Mouse (Mus musculus) right cerebral cortex, postnatal 25 days (tissue): ENCODE data around the gene Ddx10.

Experiments used
- DNase-seq: peaks from one replicate; pipeline ENCODE4 v3.0.0; 2022

Ddx10 gene

DNA sequence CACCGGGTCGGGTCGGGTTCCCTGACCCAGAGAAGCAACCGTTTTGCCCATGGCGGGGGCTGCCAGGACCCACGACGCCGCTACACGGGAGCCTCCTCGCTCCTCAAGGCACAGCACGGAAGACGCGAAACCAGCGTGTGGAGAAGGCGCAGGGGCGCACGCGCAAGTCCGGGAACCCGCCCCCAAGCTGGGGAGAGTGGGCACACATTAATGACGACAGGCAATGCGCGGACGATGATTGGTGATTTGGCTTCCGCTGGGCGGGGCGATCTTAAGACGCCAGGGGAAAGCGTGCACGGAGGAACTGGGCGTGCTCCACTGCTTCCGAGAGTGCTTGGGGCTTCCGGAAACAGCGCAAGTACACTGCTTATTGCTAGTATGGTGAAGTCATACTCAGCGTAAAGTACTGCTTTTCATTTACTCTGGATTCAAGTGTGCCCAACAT is at the start of gene Ddx10:
Gene Ddx10 (minus strand): TSS at position 101 of the 445 bp plus-strand sequence.
- DNase-seq: peak; percentile 98

DNA sequence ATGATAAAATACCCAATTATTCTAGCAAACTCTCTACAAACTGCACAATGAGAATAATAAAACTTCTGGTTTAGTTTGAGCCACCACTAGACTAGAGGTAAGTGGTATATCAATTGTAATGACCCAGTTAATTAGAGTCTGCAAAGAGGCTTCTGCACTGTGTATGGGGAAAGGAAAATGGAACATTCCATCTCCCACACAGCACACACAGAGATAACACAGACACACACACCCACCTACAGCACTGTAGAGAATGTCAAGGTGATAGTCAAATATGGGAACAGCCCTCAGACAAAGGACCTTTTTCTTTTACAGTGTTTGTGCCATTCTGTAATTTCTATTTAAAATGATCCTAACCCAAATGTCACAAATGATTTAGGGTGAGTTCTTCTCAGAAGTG is 45.0 kb upstream of the Ddx10 start:
- DNase-seq: no peak

DNA sequence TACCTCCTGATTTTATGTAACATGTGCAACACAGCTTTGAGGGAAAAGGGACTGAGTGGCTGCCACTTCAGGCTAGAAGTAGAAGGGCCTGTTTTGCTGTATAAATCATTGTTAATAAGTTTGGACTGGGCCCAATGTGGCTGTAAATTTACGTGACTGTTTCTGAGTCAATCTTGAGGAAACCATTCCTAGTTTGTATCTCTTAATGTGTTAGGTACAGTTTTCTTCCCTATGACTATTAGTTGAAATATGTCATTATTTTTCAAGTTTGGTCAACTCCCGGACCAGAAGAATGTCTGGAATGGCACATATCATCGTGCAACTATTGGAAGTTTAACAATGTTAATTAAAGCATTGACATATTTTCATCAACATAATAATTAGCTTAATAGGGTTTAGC is 42.2 kb upstream of the Ddx10 start:
- DNase-seq: no peak

DNA sequence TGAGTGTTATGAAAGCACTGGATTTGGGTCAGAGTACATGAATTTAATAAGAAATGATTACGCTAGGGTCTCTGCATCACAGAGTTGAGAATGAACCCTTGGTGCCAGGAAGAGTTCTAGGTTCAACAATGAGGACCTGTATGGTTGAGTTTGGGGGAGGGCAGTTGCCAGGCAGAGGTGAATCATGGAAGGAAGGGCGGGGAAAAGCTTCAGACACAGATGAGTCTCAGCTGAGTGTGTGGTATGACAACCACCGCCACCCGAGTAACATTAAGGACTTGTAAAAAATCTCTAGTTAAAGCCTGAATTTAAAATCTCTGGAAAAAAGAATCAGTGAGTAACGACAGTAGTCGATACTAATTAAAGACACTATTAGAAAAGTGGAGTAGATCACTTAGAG is 38.9 kb upstream of the Ddx10 start:
- no peak for DNase-seq

DNA sequence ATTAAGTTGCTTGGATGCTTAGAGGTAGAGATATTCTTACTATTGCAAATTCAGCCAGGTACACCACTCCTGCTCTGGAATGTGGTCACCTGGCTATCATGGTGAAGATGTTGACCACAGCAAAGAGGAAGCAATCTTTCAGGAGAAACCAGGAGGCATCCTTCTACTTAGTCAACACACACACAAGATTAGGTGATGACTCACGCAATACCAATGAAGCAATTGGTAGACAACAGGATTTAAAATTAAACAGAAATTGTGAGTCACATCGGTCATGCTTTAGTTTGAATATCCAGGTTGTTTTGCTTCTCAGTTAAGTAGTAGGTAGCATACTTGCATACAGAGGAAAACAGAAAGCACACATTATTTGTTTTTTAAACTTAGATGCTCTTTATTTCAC is 31.1 kb upstream of the Ddx10 start:
- DNase-seq: no peak

DNA sequence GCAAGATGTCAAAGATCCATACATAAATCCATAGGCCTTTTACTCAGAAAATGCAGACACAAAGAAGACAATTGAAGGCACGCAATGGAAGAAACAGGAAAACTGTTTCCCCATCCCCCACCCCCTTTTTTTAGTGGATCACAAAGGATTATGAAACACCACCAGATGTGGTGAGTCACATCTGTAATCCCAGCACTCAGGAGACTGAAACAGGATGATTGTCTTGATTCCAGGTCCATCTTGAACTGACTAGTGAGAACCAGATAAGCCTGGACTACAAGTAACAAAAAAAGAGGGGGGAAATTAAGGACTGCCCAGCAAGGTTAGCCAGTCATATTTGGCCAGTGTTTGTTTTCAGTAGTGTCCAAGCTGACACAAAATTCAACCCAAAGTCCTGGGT is 28.5 kb upstream of the Ddx10 start:
- DNase-seq: no peak

DNA sequence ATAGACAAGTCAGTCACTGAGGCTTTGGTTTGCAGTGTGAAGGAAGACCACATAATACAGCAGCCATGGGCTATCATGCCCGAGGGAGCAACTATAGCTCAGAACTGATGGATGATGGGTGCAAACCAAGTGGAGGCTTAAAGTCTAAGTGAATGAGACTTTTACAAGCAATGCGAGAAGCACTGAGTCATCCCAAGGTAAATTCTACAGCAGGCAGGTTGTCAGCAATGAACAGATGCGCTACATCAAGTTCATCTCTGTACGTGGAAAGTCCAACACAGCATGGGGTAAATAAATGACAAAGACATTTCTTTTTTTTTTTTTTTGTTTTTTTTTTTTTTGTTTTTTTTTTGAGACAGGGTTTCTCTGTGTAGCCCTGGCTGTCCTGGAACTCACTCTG is 24.9 kb upstream of the Ddx10 start:
- no peak for DNase-seq

DNA sequence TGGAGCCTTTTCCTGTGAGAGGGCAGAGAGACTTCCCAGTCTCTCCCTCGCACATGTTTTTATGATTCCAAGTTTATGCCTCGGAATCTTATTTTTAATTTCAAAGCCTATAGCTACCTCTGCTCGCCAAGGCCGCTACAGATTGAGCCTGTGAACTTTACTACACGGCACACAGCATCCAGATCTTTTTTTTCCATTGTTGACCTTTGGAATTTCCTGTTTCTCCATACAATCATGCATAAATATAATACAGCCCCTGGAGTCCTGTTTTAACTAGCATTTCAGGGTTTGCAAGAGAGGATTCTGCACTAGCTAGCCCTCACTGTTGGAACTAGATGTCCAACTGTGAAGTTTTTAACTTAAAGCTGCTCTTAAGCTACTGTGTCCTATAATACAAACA is 24.4 kb upstream of the Ddx10 start:
- no peak for DNase-seq

DNA sequence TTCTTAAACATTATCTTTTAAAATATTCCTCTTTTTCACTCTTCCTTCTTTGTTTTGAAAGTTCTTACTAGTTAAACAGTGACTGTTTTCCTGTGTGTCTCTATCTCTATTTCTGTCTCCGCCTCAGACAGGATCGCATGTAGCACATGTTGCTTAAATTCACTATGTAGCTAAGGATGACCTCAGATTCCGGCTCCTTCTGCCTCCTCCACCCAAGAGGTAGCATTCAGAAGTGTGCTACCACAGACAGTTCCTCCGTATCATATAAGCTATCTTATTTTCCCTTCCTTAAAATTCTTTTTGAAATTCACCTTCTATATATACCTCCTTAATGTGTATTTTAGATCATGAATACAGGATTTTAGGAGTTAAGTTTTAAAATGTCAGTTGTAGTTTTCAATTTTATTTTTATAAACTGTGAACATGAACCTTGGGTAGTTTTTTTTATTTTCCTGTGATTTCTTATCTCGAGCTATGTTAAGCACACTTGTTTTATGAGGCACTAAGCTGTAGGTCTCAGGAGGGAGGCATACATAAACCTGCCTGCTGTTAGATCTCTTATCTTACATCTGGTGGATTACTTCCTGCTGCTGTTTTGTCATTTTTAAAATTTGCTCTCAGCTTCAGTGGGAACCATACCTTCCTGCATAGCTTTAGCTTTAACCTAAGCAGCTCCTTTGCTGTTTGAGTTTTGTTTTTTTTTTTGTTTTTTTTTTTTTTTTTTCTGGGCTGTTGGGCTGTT is 23.6 kb upstream of the Ddx10 start:
- DNase-seq: no peak

DNA sequence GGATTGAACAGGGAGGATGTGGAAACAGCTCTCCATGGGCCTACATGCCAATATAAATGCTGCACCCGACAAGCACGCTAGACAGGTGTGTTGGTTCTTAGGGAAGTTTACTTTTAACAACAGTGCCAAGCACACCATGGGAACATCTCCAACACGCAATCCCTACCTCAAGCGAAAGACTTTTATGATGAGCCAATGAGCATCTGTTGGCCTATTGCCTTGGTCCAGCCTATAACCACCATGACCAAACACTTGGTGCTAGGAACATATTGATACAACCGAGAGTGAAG is 21.6 kb upstream of the Ddx10 start:
- no peak for DNase-seq

DNA sequence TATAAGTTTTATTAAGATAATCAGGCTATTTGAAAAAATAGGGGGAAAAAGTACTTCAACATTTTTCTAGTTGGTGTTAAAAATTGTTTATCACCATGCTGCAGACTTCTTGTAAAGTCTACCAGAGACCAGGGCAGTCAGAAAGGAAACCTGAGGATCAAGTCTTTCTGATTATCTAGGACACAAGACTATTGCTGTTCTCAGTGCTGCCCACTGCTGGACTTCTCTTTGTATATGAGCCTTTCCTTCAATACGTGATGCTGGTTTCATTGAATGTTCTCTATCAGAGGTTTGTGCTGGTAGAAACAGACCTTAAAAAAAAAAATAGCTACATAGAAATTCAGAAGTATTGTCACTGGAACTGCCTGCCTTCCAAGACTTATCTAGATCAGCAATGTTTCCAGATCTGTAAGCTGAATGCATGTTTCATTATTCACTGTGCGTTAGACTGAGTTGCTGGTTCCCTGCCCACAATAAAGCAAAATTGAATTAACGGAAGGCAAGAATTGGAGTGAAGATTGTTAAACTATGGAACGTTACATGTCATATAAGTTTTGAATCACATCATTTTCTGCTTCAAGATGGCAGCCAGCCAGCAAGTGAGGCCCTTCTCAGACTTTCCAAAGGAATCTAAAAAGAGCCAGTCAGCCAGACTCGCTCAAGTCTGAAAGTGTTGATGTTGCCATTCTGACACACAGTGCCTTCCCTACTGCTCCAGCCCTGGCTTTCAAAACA is 21.0 kb upstream of the Ddx10 start:
- no peak for DNase-seq

DNA sequence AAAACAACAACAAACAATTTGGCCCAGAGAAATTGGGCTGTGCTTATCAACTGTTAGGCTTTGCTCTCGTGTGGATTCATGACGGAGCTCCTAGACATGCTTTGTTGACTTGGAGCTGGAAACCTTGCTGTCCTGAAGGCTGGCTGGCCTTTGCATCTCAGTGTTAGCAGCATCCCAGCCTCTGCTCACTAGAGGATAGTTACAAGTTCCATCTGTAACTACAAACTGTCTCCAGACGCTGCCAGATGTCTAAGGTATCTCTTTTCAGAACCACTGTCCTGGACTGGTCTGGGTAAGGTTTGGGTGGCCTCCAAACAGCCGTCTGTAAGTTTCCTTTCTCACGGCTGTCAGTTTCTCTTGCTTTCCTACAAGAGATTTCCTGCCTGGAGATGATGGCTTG is 20.2 kb upstream of the Ddx10 start:
- no peak for DNase-seq

DNA sequence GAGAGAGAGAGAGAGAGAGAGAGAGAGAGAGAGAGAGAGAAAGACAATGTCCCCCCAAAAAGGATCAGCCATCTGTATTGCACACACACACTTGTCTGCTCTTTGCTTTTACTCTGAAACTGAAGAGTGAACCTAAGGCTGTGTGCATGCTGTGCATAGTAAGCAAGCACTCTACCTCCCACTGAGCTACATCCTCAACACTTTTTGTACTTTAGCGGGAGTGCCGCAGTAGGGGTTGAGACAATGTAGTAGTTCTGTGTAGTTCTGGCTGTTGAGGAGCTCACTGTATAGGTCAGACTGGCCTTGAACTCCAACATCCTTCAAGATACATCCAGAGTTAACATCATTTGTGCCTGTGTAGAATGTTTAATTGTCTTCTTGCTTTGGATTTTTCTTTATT is 17.7 kb upstream of the Ddx10 start:
- no peak for DNase-seq

DNA sequence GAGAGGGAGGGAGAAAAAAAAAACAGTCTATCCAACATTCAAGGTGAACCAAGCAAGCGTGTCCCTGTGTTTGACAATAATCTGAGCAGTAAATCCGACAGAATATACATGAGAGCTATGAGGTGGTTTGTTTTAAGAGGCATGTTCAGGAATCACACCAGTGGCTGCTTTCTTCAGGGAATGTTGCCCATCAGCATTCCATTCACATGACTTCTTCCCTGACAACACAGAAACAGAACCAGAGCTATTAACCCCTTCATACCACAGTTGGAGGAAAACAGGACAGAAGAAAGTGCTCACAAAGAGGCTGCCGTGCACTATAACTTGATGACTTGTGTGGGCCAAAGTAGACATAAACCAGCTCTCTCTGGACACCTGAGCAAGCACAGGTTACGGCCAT is 16.5 kb upstream of the Ddx10 start:
- DNase-seq: no peak

DNA sequence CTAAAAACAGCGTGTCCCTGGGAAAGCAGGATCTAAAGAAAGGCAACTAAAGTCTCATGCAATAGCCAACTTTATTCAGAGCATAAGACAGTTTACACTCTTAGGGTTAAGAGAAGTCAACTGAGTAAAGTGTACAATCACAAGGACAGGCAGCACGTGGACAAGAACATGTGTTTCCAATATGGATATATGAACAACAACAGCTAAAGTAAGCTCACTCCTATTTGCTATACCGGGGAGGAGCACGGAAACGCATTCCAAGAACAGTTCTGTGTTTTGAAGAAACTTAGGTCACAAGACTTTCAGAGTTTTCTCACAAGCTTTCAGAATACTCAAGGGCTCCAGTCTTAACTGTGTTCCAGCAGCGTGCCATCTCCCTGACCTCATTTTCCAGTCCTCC is 10.3 kb upstream of the Ddx10 start:
- DNase-seq: no peak

DNA sequence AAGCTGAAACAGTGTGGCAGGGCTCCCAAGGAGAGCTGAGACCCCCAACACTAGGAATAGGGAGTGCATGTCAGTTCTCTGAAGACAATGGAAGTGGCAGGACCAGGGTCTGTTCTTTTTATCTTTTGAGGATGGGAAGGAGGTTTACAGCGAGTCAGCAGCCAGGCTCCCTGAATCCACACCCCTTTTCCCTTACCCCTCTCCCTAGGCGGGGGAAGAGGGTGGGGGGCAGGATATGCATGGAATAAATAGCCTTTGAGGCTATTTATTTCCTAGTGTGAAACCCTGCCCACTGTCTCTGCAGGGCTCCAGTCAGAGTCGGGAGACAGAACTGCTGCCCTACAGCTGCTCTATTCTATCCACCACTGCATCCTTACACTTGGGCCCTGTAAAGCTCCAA is 9.9 kb upstream of the Ddx10 start:
- DNase-seq: no peak

DNA sequence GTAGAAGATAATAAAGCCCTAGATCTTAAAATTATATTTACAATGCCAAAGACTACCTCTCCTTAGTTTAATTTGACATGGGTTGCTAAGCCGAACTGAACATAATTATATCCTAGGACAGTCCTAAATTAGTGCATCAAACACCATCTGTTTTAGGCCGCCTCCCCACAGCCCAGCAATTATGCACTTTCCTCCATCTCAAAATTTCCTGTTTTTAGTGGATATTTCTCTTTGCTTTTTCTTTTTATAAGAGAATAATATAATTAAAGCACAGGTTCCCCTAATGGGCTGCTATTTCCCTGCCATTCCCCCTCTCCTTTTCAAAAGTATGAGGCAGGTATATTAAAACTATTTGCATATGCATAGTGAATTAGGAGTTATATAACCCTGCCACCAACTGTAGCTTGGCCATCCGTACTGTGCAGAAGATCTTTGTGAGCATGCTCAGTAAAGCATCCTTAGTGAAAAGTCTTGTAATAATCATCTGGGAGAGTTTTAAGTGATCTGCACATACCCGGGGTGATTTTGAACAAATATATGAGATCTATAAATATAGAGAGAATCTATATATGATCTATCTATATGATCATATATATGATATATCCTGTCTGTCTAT is 8.9 kb upstream of the Ddx10 start:
- no peak for DNase-seq

DNA sequence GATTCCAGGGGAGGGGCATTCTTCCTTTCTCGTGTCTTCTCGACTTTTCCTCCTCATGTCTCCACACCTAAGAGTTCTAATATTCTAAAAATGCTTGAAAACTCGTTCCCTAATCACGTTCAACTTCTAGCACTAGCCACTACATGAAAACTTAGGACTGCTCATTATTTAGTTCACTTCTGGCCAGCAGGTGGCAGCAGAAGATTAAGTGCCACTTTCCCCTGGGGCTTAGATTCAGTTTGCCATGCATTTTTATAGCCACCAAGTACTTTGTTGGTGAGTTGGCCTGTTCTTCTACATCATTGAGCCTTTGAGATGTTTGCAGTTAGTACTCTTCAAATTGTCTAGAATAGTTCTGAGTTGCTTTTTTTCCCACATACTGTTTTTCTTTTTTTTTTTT is 6.5 kb upstream of the Ddx10 start:
- peak; percentile 71 for DNase-seq

DNA sequence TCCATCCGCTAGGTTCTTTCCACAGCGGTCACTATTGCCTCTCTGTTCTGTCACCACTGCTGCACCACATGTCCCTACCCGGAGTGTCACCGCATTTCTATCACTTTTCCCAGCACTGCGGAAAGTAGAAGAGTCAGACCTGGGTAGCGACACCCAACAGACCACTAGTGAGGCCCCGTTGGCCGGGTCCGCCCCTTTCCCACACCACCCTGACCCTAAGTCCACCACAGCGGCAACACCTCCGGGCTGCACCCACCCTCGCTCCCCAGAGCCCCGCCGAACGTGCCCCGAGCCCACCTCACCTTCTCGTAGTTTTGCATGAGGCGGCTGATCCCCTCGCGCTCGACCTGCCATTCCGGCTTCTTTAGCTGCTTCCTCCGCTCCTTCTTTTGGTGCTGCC is 337 bp downstream of the Ddx10 start:
- DNase-seq: no peak

DNA sequence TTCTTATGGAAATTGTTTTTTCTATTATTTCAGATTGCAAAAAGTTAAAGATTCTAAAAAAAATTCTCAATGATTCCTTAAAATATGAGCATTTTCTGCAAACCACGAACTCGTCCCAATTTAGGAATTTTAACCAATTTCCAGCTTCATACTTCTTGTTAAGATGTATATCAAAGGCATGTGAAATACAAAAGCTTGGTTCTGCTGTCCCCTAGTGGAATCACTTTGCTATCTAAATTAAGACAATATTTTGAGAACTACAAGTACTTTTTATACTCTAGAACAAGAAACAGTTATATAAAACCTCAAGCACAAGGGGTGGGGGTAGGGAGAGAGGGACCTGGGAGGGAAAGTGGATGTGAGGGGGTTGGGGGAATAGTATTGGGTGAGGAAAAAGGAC is 29.7 kb downstream of the Ddx10 start:
- no peak for DNase-seq

DNA sequence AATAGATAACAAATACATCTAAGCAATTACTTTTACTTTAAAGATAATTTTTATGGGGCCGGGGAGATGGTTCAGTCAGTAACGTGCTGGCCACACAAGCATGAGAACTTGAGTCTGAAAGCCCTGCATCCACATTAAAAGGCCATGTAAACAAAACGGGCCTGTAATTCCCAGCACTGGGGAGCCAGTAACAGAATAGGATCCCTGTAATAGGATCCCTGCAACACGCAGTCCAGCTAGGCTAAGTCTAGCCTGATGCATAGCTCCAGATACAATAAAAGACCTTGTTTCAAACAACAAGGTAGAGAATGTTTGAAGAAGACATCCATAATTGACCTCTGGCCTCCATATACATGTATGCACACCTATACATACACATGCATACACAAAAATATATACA is 39.6 kb downstream of the Ddx10 start:
- no peak for DNase-seq

DNA sequence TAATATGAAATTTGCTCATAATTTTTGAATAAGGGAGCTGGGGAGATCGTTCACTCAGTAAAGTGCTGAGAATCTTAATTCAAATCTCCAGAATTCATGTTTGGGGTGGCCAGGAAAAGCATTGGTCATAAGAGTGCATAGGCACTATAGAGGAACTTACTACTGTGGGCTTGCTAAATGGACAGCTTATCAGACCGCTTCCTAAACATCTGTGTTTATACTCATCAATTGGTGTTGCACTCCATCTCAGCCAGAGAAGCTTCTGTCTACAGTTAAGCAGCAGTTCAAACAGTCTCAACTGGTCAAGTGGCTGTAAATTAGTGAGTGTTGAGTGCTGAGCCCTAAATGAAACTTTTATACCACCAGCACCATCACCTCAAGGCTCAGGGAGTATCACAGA is 73.3 kb downstream of the Ddx10 start:
- DNase-seq: no peak

DNA sequence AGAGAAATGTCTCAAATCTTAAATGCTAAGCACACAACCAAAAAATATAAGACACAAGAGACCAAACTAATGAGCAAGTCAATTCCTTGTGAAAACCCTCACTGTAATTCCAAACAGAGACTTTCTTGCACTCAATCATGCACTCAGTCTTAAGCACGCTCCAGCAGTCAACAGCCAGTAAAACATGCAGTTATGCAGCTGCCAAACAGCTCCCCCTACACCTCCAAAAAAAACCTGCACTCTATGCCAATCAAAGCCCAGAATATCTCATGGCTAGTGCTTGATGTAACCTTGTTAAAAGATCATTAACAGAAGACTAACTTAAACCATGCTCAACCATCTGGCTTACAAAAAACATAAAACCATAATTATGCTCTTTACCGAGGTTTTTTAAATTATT is 74.6 kb downstream of the Ddx10 start:
- no peak for DNase-seq

DNA sequence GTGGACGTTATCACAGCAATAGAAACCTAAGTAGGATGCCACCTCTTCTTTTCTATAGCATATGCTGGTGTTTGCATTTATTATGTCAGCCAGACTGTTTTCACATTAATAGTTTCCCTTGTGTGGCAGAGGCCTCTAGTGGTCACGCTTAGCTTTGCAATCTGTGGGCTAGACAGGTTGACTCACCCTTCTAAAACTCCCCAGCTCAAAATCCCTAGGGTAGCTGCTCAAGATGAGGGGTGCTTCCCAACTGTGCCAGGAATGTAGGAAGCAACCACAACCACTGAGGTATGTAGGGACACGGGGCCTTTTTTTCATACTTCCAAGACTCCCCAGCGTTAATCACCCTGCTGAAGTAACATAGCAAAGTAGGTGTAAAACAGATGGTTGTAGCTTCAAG is 103.6 kb downstream of the Ddx10 start:
- peak; percentile 40 for DNase-seq

DNA sequence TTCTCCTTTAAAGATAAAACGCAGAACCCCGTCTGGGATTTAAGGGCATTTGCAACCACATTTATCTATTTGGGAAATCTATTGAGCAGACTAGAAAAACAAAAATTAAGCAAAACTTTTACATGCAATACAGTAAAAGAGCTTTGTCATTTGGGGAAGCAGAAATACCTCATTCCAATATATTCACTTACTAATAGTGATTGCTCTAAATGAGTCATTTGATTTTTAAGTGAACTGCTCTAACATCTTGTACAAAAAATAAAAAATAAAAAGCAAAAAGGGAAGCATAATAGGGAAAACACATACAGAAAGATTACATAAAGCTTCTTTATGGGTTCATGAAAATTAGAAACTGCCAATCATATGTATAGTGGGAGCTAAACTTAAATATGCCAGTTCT is 104.3 kb downstream of the Ddx10 start:
- DNase-seq: no peak
